Mouse (Mus musculus): ENCODE measurements at regions not wholly inside any gene's neighbourhood (a gene's known extent, or its start where the extent isn't known, plus 50 kb on each side); places are given as distances from the start of the nearest gene placed in this dataset.

GRCm38 (mm10) chr2:167757157-167757780 is 67.6 kb upstream of the Tmem189 start:
- DNase-seq (ENCODE audit: low read depth): no peak

DNA sequence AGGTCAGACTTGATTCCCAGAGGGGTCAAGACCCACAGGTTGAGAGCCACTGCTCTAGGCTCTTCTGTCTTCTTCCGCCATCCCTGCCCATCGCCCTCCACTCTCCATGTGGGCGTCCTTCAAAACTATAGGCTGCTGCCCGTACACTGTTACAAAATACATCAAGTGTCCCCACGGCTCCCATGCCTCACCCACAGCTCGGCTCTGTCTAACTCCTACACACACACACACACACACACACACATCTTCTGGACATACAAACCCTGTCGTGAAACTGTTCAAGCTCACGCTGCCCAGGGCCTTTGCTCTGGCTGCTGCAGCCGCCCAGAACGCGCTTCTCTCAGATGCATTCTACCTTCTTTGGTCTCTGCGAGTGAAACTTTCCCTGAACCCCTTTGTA is 67.1 kb upstream of the Tmem189 start:
- DNase-seq (ENCODE audit: low read depth): no peak

GRCm38 (mm10) chr2:167754929-167755551 is 65.4 kb upstream of the Tmem189 start:
- no peak for DNase-seq (ENCODE audit: low read depth)

DNA sequence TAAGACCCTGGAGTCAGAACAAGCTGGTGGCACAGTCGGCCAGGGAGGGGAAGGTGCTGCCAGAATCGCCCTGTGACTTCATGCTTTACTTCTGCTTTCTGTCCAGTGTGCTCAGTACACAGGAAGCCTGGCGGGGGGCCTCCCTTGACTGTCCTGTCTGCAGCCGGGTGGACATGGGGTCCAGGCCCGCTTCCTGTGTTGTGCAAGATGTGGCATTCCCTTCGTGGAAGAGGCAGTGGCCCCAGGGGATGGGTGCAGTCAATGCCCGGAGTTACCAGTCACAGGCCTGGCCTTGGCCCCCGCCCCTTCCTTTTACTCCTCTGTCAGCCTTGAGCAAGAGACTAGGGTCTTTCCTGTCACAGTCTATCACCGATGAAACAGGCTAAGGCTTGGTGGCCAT is 64.3 kb upstream of the Tmem189 start:
- DNase-seq (ENCODE audit: low read depth): no peak

GRCm38 (mm10) chr2:167752805-167753556 is 63.4 kb upstream of the Tmem189 start:
- peak; percentile 40 for DNase-seq (ENCODE audit: low read depth)

- DNase-seq (ENCODE audit: low read depth): no peak
Measured at GRCm38 (mm10) chr2:167751585-167751984, 62.0 kb upstream of the Tmem189 start.

DNA sequence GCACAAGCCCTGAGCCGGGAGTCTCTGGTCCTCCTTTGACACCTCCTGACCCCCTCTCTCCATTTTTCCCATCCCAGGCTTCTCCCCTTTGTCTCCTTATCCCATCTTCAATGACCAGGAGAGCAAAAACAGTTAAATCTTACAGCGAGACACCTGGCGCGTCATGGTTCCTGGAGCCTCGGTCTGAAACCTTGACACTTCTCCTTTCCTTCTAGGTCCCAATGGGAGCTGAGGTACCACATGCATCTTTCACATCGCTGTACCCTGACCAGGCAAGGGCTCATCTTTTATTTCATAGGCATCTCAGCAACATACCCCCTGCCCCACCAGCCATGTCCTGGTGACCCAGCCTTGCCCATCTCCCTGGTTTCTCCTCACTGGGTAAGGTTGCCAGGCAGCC is 58.7 kb upstream of the Tmem189 start:
- DNase-seq (ENCODE audit: low read depth): no peak

GRCm38 (mm10) chr2:167747164-167747843 is 57.7 kb upstream of the Tmem189 start:
- DNase-seq (ENCODE audit: low read depth): no peak

DNA sequence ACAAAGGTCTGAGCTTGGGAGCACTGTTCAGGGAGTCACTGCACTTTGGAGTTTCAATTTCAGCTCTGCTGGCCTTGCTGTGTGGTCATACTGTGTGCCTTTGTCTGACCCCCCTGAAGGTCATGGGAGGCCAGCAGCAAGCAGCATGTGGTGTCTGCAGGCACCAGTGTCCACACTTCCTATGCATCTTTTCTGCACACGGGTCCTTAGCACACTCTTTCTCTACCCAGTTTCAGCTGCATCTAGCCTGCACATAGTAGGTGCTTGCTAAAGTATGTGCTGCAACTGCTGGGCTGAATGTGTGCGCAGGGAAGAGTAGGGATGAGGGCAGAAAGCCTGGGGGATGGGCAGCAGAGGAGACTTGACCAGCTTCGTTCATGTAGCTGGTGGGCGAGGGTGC is 56.7 kb upstream of the Tmem189 start:
- no peak for DNase-seq (ENCODE audit: low read depth)

GRCm38 (mm10) chr2:167745409-167745808 is 55.8 kb upstream of the Tmem189 start:
- no peak for DNase-seq (ENCODE audit: low read depth)

DNA sequence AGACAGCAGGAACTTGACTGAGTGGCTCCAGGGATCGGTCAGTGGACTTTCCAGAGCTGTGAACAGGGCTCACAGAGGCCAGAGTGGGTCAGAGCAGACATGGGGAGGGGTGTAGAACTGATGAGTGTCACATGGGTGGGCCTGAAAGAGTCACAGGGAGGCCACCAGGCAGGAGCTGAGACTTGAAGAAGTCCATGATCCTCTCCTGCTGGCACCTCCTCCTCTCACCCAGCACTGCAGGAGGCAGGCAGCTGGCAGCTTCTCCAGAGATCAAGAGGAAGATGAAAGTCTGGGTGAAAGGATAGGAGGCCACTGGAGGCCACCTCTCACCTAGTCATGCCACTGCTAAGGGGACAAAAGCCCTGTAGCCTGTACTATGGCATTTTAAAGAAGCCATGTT is 54.5 kb upstream of the Tmem189 start:
- no peak for DNase-seq (ENCODE audit: low read depth)

- no peak for DNase-seq (ENCODE audit: low read depth)
Measured at GRCm38 (mm10) chr2:167742479-167742878, 52.9 kb upstream of the Tmem189 start.

DNA sequence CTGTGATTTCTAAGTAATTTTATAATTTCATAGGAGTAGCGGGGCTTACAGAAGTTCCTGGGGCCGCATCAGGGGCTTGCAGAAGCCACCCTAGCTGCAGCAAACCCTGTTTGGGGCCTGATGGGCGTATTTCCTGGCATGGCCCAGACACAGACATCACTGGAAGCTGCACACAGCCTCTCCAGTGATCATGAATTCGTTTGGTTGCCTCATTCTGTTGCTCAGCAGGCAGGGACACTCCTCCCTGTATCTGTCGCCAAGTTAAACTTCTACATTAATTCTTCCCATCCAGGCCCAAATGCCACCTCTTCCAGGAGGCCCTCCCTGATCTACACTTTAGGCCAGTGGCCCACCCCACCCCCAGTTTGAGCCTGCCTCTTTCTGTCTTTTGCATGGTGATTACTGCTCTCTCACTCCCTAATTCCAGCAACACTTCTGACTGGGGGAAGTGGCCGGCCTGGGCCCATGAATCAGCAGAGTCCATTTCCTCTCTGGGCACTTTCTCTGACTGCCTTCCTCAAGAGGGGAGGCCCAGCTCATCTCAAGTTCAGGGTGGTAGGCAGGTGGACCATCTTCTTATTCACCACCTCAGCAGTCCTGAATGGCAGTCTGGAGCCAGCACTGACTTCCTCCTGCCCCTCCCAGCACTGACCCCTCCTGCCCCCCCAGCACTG is 51.0 kb upstream of the Tmem189 start:
- peak; percentile 70 for DNase-seq (ENCODE audit: low read depth)
